Mouse (Mus musculus) limb, embryonic 13.5 days (tissue): ENCODE data around the gene Cd300lf. TPM values are rescaled to one million over a fixed set of nuclear protein-coding genes. Genes with fewer than 3 reads are reported as not detected.

Experiments used
- polyA plus RNA-seq: library from polyadenylated mRNA; unstranded; fragments of >200 nt; fragmentation: Nextera tagmentation; extraction: Ambion mirVana; gene quantifications from 2 replicates; pipeline ENCODE4 v1.2.1, GENCODE M21; 2015

Gene Cd300lf
- polyA plus RNA-seq, 1 experiment from 2014 or later: 0.09 TPM

Other genes with a start within 250 kb of the Cd300lf start
- gene Cd300a, start 244.0 kb downstream of the Cd300lf start, polyA plus RNA-seq: 1.6 and 1.9 TPM in 2 replicates
- gene Cd300lb, start 199.6 kb downstream of the Cd300lf start, polyA plus RNA-seq: 0.14 and 0.19 TPM in 2 replicates
- gene Cd300c, start 164.8 kb downstream of the Cd300lf start, polyA plus RNA-seq: not detected in 2 replicates
- 0.14 TPM in 1 of 2 replicates, not detected in the other for gene Cd300ld, start 144.1 kb downstream of the Cd300lf start, polyA plus RNA-seq
- gene Cd300c2, start 132.1 kb downstream of the Cd300lf start, polyA plus RNA-seq: 1.7 and 2.2 TPM in 2 replicates
- gene Cd300ld2, start 117.8 kb downstream of the Cd300lf start, polyA plus RNA-seq: not detected in 2 replicates
- not detected in 2 replicates for gene Cd300ld4, start 107.0 kb downstream of the Cd300lf start, polyA plus RNA-seq
- gene Cd300ld5, start 96.2 kb downstream of the Cd300lf start, polyA plus RNA-seq: not detected in 2 replicates
- not detected in 2 replicates for gene Cd300ld3, start 85.6 kb downstream of the Cd300lf start, polyA plus RNA-seq
- 0.09 and 0.23 TPM in 2 replicates for gene Cd300e, start 71.8 kb downstream of the Cd300lf start, polyA plus RNA-seq
- 1.4 and 1.6 TPM in 2 replicates for gene Rab37, start 42.6 kb downstream of the Cd300lf start, polyA plus RNA-seq
- 20.6 and 23.4 TPM in 2 replicates for gene Slc9a3r1, start 29.3 kb upstream of the Cd300lf start, polyA plus RNA-seq
- 10.9 and 11.4 TPM in 2 replicates for gene Tmem104, start 53.5 kb upstream of the Cd300lf start, polyA plus RNA-seq
- gene Nat9, start 53.9 kb upstream of the Cd300lf start, polyA plus RNA-seq: 25.7 and 26.2 TPM in 2 replicates
- gene Grin2c, start 133.3 kb upstream of the Cd300lf start, polyA plus RNA-seq: 0.05 and 0.09 TPM in 2 replicates
- 15.3 and 16.0 TPM in 2 replicates for gene Fdxr, start 143.1 kb upstream of the Cd300lf start, polyA plus RNA-seq
- 0.09 and 0.15 TPM in 2 replicates for gene Fads6, start 163.7 kb upstream of the Cd300lf start, polyA plus RNA-seq
- gene Otop2, start 173.2 kb upstream of the Cd300lf start, polyA plus RNA-seq: 0.11 TPM in 1 of 2 replicates, not detected in the other
- not detected in 2 replicates for gene Ush1g, start 188.0 kb upstream of the Cd300lf start, polyA plus RNA-seq
- gene Otop3, start 200.7 kb upstream of the Cd300lf start, polyA plus RNA-seq: not detected in 2 replicates
- gene Hid1, start 233.8 kb upstream of the Cd300lf start, polyA plus RNA-seq: 2.4 and 3.2 TPM in 2 replicates
- gene Cdr2l, start 247.9 kb upstream of the Cd300lf start, polyA plus RNA-seq: 11.3 and 11.4 TPM in 2 replicates